Mouse (Mus musculus) gastrocnemius, adult 18-20 months (tissue): ENCODE data around the gene Tamm41. TPM values are rescaled to one million over a fixed set of nuclear protein-coding genes. Genes with fewer than 3 reads are reported as not detected.

Experiments
- total RNA-seq, 2 experiments: library from RNA; stranded (reverse); gene quantifications; 2 replicates each; pipeline ENCODE4 v1.2.3; 2021

Tamm41 gene
- total RNA-seq, 2 experiments from 2014 or later: 7.6 to 8.2 TPM

Other genes with a start within 250 kb of the Tamm41 start
- gene Vgll4, start 67.9 kb downstream of the Tamm41 start, total RNA-seq: 10 to 100 TPM; 11.7 to 19.0 TPM
- under 1 TPM; 0.34 to 0.40 TPM for gene Syn2, start 97.0 kb upstream of the Tamm41 start, total RNA-seq
- not detected for gene Gm17482, start 189.5 kb upstream of the Tamm41 start, total RNA-seq
- 10 to 100 TPM; 20.1 to 24.4 TPM for gene Timp4, start 214.3 kb upstream of the Tamm41 start, total RNA-seq